Mouse (Mus musculus) hindbrain, embryonic 13.5 days (tissue): ENCODE data around the gene Tceal9. TPM values are rescaled to one million over a fixed set of nuclear protein-coding genes. Genes with fewer than 3 reads are reported as not detected.
A peak's percentile ranks its signal among the peaks of the same experiment; 100 is the strongest.

Source experiments
- ATAC-seq: fragments of 200-750 bp; cut with Nextera tagmentation; 2 replicates; pipeline ENCODE4 v1.8.0; 2017; ENCODE audit warnings: moderate TSS enrichment; ENCODE audit not compliant: low FRiP score
- H3K27ac ChIP-seq: fragments of 300-500 bp; sonication (generic); 2 replicates; pipeline ENCODE4 v1.5.1; 2015; ENCODE audit warnings: inconsistent platforms, mild to moderate bottlenecking, moderate library complexity
- H3K27me3 ChIP-seq: fragments of 300-500 bp; sonication (generic); 2 replicates; pipeline ENCODE4 v1.6.1; 2015; ENCODE audit warnings: mild to moderate bottlenecking, inconsistent platforms
- H3K36me3 ChIP-seq: fragments of 300-500 bp; sonication (generic); 2 replicates; pipeline ENCODE4 v1.6.1; 2015; ENCODE audit warnings: mild to moderate bottlenecking, inconsistent platforms
- H3K4me1 ChIP-seq: fragments of 300-500 bp; sonication (generic); replicated peaks from 2 replicates; pipeline ENCODE4 v1.6.1; 2015; ENCODE audit warnings: inconsistent platforms
- H3K4me2 ChIP-seq: fragments of 300-500 bp; sonication (generic); 2 replicates; pipeline ENCODE4 v1.6.1; 2015; ENCODE audit warnings: inconsistent platforms, mild to moderate bottlenecking, moderate library complexity
- H3K4me3 ChIP-seq: fragments of 300-500 bp; sonication (generic); 2 replicates; pipeline ENCODE4 v1.5.1; 2015; ENCODE audit warnings: mild to moderate bottlenecking, inconsistent platforms
- H3K9ac ChIP-seq: fragments of 300-500 bp; sonication (generic); 2 replicates; pipeline ENCODE4 v1.6.1; 2015; ENCODE audit warnings: mild to moderate bottlenecking, inconsistent platforms
- H3K9me3 ChIP-seq: fragments of 300-500 bp; sonication (generic); 2 replicates; pipeline ENCODE4 v1.6.1; 2016; ENCODE audit warnings: inconsistent platforms
- WGBS: fragments of 180-500 bp; shearing (Covaris S2); methylation state at CpG from one replicate; pipeline ENCODE4 v1.1.7; 2015; 5-methylcytosine and 5-hydroxymethylcytosine counted together
- polyA plus RNA-seq: library from polyadenylated mRNA; unstranded; fragments of >200 nt; fragmentation: Nextera tagmentation; extraction: Ambion mirVana; gene quantifications from 2 replicates; pipeline ENCODE4 v1.2.1, GENCODE M21; 2015

The Tceal9 gene
- polyA plus RNA-seq, 1 experiment from 2014 or later, result 327 TPM

DNA sequence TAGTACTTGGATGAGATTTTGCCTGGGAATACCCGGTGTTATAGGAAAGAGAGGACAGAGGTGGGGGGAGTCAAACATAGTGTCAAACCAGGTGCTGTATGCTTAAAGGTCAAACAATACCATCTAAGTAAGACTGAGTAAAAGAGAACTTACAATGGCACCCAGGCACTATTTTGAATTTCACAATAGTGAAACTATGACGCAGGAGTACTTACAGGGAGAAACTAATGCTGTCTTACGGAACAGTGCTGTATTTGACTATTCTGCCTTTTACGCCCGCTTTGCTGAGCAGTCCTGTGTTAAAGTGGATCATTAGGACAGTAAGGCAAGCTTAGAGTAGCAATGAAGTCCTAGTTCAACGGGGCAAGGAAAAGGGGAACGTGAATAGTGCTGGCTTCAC is 32.7 kb downstream of the Tceal9 start:
- Histone ChIP-seq H3K36me3 (no peaks in the 10 kb centered on the region), H3K4me2 (no peak overlapping the region), H3K27ac (no peak overlapping the region), H3K9ac (no peak overlapping the region), H3K4me1 (no peaks in the 10 kb centered on the region; the same call in 1 of the 2 replicates), H3K9me3 (no peaks in the 10 kb centered on the region), H3K4me3 (no peak overlapping the region), H3K27me3 (0 out of 2 replicates have a peak, but pooled peaks cover 6% of the 10 kb centered on the region)
- WGBS, result 89% methylated on average over 7 of the region's 7 CpGs
- no peak for ATAC-seq

DNA sequence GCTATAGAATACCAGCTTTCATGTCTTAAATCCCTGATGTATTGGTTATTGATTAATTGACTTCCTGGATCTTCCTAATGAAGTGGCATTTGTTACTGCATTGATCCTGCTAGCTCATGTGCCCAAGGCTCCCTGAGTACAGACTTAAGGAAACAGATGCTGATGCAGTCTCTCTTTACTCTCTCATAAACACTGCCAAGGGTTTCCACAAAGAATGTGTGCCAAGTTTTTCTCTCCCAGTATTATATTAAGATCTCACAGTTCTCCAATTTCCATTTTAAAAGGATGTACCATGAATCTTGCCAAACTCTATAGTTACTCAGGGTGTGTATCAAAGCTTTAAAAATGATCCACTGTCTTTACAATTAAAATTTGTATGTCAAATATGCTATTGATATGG is 33.5 kb downstream of the Tceal9 start:
- ATAC-seq, result no peak
- no peaks in the 10 kb centered on the region for H3K9me3 ChIP-seq
- no peaks in the 10 kb centered on the region for H3K36me3 ChIP-seq
- no peak overlapping the region for H3K4me2 ChIP-seq
- 0 out of 2 replicates have a peak, but pooled peaks cover 6% of the 10 kb centered on the region for H3K27me3 ChIP-seq
- H3K9ac ChIP-seq, result no peak overlapping the region
- no peak overlapping the region for H3K27ac ChIP-seq
- no peaks in the 10 kb centered on the region for H3K4me1 ChIP-seq
- no peak overlapping the region for H3K4me3 ChIP-seq

DNA sequence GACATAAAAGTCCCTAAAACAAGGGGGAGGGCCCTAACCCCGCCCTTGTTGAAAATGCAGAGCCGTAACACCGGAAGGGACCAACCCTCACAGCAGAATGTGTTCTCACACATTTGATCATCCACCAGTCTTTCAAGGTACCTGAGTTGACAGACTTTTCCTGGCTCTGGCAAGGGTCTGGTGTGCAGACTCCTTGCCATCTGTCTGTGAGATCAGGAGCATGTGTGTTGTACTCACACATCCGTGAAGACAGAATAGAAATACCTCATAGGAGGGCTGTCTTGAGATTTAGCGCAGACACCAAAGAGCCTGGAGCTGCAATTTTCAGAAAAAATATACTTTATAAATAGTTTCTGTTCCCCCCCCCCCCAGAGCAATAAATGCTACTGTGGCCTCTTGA is 34.5 kb downstream of the Tceal9 start:
- H3K27ac ChIP-seq, result no peak overlapping the region
- no peaks in the 10 kb centered on the region for H3K36me3 ChIP-seq
- 0 out of 2 replicates have a peak, but pooled peaks cover 6% of the 10 kb centered on the region for H3K27me3 ChIP-seq
- no peak overlapping the region for H3K4me2 ChIP-seq
- no peaks in the 10 kb centered on the region for H3K9me3 ChIP-seq
- H3K4me3 ChIP-seq, result no peak overlapping the region
- 89% methylated on average over 5 of the region's 5 CpGs for WGBS
- no peak overlapping the region for H3K9ac ChIP-seq
- ATAC-seq, result no peak
- no peaks in the 10 kb centered on the region for H3K4me1 ChIP-seq

DNA sequence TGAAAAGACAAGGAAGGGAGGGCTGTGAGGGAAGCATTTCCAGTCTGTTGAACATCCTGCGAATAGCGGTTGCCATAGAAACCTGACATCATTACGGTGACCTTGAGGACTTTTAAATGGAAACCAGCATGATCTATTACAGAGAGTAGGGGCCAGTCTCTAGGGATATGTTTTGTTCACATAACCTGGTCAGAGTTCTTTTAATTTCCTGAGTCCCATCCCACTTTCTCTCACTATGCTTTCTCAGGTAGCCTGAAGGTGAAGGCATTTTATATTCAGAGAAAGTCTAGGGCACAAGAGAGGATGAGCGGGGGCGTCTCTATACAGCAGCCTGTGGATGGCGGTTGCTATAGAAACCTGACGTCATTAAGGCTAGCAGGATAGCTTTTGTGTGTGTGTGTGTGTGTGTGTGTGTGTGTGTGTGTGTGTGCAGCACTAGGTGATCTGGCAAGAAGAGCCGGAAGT is 46.0 kb downstream of the Tceal9 start:
- Histone ChIP-seq H3K9me3 (no peaks in the 10 kb centered on the region), H3K27me3 (no peaks in the 10 kb centered on the region), H3K4me2 (peak overlapping the region; percentile 47), H3K27ac (peak overlapping the region; percentile 86), H3K9ac (no peak overlapping the region), H3K4me1 (no peaks in the 10 kb centered on the region), H3K36me3 (no peaks in the 10 kb centered on the region), H3K4me3 (no peak overlapping the region)
- WGBS, result 23% methylated on average over 8 of the region's 8 CpGs
- ATAC-seq, result peak; percentile 97

Other genes with a start within 250 kb of the Tceal9 start
- 99.3 and 100 TPM in 2 replicates for gene Arxes1, start 211.7 kb upstream of the Tceal9 start, polyA plus RNA-seq
- gene Bex2, start 176.8 kb upstream of the Tceal9 start, polyA plus RNA-seq, result 612 and 622 TPM in 2 replicates
- not detected in 2 replicates for gene Nxf3, start 159.8 kb upstream of the Tceal9 start, polyA plus RNA-seq
- gene Bex4, start 106.1 kb upstream of the Tceal9 start, polyA plus RNA-seq, result 107 and 114 TPM in 2 replicates
- 141 and 144 TPM in 2 replicates for gene Tceal8, start 72.7 kb upstream of the Tceal9 start, polyA plus RNA-seq
- 24.5 and 28.4 TPM in 2 replicates for gene Tceal5, start 41.2 kb upstream of the Tceal9 start, polyA plus RNA-seq
- gene Tceal7, start 30.3 kb upstream of the Tceal9 start, polyA plus RNA-seq, result 1.4 and 2.5 TPM in 2 replicates
- gene Bex1, start 29.6 kb upstream of the Tceal9 start, polyA plus RNA-seq, result 199 and 209 TPM in 2 replicates
- gene Bex3, start 25.2 kb downstream of the Tceal9 start, polyA plus RNA-seq, result 724 and 725 TPM in 2 replicates